Mouse (Mus musculus): ENCODE results near the gene Tjp3.

GRCm38 (mm10) chr10:81302288-81302687 lies 10.9 kb upstream of the Tjp3 start:
- no peak for TF ChIP-seq POLR2A (IDR thresholded peaks at IDR 0.05; ENCODE audit: low read depth, low read length)
- TF ChIP-seq CTCF (IDR thresholded peaks at IDR 0.05; ENCODE audit: extremely low read depth, insufficient read depth, insufficient read length, insufficient replicate concordance): no peak

Measured in spleen, adult 2 months (tissue).